Mouse (Mus musculus): ENCODE measurements around the gene Nlrx1.

GRCm38 (mm10) chr9:44207840-44208239 lies 60.6 kb downstream of the Nlrx1 start:
- TF ChIP-seq USF1 (IDR thresholded peaks at IDR 0.05; ENCODE audit: low read depth) (no peak), TCF12 (IDR thresholded peaks at IDR 0.05; ENCODE audit: insufficient read depth, poor library complexity, severe bottlenecking) (no peak), SRF (IDR thresholded peaks at IDR 0.05; ENCODE audit: control insufficient read depth, insufficient read length, low read depth) (no peak), CEBPB (IDR thresholded peaks at IDR 0.05; ENCODE audit: insufficient read depth, poor library complexity, severe bottlenecking) (no peak), TCF3 (IDR thresholded peaks at IDR 0.05; ENCODE audit: insufficient read length, low read depth) (no peak), POLR2A (IDR thresholded peaks at IDR 0.05; ENCODE audit: insufficient read length, low read depth) (no peak), MAX (IDR thresholded peaks at IDR 0.05; ENCODE audit: low read depth) (no peak)

Data from myocyte (in vitro differentiated cells).